Mouse (Mus musculus) mouse trophoblast stem cell (cell line): ENCODE measurements around the gene Lgals2.

Experiments used
- in situ Hi-C, 2 experiments: fragments of 300-500 bp; cut with MseI, MboI; formaldehyde crosslinking; loops; 2 replicates in 1 of 2; 3 replicates in 1 of 2; pipeline ENCODE4 v1.15.1; 2025

Gene Lgals2

GRCm38 (mm10) chr15:78843581-78844469 is 11.5 kb downstream of the Lgals2 start:
- in situ Hi-C loops = no loop called here

- in situ Hi-C loops = no loop called here
Observed at GRCm38 (mm10) chr15:78842371-78843163, 12.8 kb downstream of the Lgals2 start, which contains the start of gene Cdc42ep1. Gene Cdc42ep1 (plus strand): TSS chr15:78842624.

- in situ Hi-C loops = no loop called here
Observed at GRCm38 (mm10) chr15:78841161-78841790, 14.1 kb downstream of the Lgals2 start.

DNA sequence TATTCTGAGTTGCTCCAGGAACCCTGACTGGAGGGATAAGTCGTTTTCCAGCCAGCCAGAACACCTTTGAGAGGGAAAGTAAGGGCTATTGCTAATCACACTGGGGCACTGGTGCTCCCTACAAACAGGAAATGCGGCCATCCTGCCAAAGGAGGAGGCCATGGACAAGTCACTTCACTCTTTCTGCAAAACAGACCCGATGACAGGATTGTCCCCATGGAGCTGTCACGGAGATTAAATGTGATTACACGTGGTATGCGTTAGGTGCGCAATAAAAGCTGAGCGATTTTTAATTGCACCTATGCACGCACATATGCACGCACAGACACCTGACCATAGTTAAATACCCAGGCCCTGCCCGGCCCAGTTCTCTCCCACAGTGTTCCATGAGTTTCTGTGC is 14.6 kb downstream of the Lgals2 start:
- in situ Hi-C loops = no loop called here

- in situ Hi-C loops = no loop called here
Observed at GRCm38 (mm10) chr15:78840241-78840640, 15.1 kb downstream of the Lgals2 start.

DNA sequence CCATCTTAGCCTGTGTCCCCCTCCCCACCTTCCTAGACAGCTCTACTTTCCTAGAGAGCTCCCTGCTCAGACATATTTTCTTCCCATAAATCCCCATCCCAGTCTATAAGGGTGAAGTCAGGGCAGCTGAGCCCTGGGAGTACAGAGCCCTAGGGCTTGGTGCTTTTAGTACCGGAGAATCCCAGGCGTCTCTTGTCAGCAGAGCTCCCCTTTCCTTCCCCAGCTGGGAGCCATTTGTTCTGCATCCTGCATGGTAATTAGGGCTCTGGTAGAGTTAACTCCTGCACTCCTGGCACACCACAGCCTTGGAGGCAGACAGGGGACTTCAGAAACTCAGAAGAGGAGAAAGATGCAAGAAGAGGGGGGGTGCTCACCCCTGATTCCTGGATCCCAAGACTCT is 15.6 kb downstream of the Lgals2 start:
- in situ Hi-C loops = no loop called here

- in situ Hi-C loops = no loop called here
Observed at GRCm38 (mm10) chr15:78836086-78836621, 19.2 kb downstream of the Lgals2 start.

- in situ Hi-C loops = no loop called here
Observed at GRCm38 (mm10) chr15:78835200-78836085, 19.9 kb downstream of the Lgals2 start.

GRCm38 (mm10) chr15:78834233-78835005 is 20.9 kb downstream of the Lgals2 start:
- in situ Hi-C loops = no loop called here

DNA sequence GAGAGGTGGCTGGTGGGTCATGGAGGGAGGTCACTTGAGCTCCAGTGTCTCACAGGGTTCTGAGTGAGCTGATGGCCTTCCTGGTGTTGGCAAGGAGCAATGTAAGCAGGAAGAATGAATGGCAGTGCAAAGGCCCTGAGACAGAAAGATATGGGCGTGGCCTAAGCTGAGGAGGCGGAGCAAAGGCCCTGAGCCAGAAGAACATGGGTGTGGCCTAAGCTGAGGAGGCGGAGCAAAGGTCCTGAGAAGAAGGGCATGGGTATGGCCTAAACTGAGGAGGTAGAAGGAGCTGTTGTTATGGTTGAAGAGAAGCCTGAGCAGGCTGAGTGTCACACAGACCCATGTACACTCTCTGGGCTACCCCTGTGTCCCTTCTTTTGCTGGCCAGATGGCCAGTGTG is 21.7 kb downstream of the Lgals2 start:
- in situ Hi-C loops = no loop called here

- in situ Hi-C loops = no loop called here
Observed at GRCm38 (mm10) chr15:78832701-78833123, 22.6 kb downstream of the Lgals2 start.

DNA sequence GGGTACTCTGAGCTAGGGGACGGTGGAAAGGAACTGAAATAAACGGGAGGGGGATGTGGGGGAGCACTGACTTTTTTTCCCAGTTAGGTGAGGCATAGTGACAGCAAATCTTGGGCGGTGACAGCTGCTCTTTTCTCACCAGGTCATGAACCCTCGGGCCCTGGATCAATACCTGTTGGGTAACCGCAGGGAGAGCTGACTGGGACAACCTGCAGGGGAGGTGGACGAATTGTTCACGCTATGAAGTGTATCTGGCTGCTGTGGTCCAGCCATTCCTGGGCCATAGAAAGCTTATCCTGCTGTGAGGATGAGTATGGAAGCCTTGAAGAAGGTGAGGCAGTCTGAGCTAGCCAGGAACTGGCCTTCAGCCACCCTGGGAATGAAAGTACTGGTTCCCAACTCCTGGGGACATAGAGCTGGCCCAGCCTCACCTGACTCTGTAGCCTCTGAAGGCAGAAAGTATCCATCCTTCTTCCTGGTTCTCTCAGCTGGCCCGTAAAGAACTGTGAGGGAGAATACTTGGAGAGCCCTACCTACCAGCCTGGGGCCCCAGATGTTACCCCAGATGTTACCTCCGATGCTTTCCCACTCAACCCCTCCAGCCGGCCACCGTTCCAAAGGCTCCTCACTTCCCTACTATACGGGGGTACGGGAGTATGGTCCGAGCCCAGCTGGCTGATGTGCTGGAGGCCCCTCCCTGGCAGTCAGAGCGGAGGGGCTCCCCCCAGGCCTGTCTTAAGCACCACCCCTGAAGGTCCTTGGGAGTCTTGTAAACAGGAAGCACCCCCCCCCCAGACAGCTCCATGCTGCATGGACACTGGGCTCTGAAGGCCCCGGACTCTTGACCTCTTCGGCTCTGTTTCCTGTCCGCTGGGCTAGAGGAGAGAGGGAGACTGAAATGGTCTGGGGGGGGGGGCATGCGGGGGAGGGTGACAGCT is 23.3 kb downstream of the Lgals2 start:
- in situ Hi-C loops = no loop called here

GRCm38 (mm10) chr15:78830742-78831719 is 24.3 kb downstream of the Lgals2 start:
- in situ Hi-C loops = no loop called here

DNA sequence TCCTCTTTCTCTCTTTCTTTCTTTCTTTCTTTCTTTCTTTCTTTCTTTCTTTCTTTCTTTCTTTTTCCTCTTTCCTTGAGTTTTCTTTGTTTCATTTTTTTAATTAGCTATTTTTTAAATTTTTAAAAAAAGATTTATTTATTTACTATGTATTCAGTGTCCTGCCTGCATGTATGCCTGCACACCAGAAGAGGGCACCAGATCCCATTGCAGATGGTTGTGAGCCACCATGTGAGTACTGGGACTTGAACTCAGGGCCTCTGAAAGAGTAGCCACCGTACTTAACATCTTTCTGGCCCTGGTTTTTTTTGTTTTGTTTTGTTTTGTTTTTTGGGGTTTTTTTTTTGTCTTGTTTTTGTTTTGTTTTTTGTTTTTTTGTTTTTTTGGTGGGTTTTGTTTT is 25.7 kb downstream of the Lgals2 start:
- in situ Hi-C loops = no loop called here

- in situ Hi-C loops = no loop called here
Observed at GRCm38 (mm10) chr15:78828315-78828714, 27.0 kb downstream of the Lgals2 start.

DNA sequence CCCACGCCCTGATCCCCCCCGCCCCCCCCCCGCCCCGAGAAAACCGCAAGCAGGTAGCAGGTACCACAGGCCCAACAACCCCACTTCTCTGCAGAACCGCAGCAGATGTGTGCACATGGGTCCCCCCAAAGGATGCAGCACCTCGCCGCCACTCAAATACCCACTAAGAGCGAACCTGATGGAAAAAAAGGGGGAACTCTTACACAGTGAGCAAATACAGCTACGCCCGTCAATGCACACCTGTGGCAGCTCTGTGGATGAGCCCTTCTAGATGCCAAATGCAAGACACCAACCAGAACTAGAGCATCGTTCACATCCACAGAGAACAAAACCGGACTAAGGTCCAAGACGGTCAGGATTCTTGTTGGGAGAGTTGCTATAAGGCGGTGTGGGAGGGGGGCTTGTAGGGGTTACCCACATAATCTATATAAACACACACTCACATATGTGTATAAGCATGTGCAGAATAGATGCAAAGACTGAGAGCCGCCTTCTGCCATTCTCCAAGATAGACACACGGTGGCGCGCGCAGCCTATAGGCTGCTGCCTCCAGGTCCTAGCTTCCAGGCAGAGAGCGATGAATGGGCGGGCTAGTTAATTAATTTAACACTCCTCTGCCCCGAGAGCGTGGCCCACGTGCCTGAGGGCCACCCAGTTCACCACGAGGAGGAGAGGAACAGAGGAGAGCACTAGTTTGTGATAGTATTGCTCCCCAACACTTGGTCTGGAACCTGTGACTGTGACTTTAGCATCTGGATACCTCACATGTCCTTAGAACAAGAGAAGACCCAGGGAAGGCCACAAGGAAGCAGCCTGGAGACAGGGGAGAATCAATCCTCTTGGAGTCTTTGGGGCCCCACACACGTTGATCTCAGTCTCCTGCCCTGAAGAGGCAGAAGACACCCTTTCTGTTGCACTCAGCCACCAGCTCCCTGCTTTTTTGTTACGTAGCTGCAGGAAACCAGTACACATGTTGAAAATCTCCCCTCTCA is 28.8 kb downstream of the Lgals2 start:
- in situ Hi-C loops = no loop called here

DNA sequence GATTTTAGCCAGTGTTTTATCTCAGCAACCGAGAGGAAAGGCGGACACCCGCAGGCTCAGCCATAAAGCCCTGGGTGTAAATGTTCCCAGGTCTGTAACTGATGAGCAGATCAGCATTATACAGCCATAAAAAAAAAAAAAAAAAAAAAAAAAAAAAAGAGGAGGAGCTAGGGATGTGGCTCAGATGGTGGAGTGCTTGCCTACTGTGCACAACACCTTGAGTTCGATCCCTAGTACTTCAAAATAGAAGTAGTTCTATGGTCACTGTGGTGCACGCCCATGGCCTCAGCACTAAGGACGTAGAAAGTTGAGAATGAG is 39.3 kb downstream of the Lgals2 start:
- in situ Hi-C loops = no loop called here
